Mouse (Mus musculus): Measurements from ENCODE around the gene Hdac4. TPM values are rescaled to one million over a fixed set of nuclear protein-coding genes. Genes with fewer than 3 reads are reported as not detected.

Gene Hdac4
- polyA plus RNA-seq (2014; fragmentation: Illumina TruSeq; extraction: RNeasy Lipid Tissue Mini Kit (QIAGEN cat#74804)): 11.5 TPM

DNA sequence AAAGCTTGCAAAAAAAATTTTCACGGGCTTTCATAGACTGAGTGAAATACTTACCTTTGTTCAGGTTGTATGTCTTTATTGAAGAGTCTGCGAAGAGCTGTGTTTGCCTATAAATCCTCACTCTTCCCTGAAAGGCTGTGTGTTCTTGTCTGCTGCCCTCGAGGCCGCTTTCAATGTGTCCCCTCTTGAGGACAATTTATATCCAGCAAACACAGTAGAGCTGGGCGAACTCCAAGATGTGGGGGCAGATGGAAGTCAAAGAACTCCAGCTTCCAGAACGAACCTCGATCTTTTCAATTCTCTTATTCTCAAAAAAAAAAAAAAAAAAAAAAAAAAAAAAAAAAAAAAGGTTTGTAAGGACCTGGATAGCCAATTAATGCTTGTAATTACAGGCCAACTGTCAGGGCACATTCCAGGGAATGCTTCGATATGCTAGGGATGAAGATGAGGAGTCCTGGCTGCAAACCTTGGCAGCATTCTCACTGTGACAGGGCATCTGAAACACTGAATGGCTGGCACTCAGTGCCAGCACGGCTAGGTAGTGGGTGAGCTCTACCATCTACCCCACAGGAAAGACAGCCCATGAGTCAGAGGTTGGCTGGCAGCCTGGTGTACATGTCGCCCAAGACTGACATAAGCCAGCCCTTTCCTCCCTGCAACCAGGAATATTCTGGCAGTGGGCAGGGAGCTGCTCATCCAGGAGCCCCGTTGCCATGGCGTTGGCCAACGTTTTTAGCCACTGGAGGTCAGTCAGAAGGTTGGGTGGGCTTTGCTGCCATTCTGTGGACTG lies at the start of gene Hdac4:
TSS of gene Hdac4 (minus strand) at position 340 of the 790 bp plus-strand sequence.

All from ovary, adult 10 weeks (tissue).